Mouse (Mus musculus): Measurements from ENCODE around the gene Dock1.
A peak's percentile ranks its signal among the peaks of the same experiment; 100 is the strongest.

Dock1 gene

DNA sequence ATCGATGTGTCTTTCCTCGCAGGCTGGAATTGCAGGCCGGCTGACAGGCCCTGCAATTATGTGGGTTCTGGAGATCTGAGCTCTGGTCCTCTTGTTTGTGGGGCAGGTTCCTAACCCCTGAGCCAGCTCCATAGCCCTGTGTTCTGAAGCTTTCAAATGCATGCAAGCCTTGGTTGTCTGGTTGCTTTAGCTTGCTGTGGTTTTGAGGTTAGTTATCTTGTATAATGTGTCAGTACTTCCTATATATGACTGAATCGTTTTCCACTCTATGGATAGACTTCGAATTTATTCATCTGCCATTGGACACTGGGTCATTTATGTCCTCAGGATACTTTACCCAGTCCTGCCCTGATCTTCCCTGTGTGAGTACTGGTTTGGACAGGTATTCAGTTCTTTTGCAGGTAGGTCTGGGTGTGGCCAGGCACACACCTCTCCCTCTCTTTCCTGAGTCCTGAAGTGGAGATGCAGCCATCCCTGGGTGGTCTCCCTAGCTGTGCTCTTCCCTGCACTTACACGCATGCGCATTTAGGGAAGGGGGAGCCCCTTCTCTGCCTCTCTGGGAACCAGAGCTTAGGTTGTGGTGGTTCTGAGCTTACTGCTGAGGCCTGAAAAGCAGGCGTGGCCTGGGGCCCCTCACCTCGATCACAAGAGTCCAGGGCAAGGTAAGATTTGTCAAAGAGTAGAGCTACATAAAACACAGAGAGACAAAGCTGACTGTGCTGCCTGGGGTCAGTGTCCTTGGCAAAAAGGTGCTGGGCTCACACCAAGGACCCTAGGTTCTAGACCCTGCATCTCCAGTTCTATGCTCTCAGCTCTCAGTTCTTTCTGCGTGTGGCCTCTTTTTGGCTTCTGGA is 25.9 kb downstream of the Dock1 start:
- no peak for DNase-seq (ENCODE audit: low spot score)

DNA sequence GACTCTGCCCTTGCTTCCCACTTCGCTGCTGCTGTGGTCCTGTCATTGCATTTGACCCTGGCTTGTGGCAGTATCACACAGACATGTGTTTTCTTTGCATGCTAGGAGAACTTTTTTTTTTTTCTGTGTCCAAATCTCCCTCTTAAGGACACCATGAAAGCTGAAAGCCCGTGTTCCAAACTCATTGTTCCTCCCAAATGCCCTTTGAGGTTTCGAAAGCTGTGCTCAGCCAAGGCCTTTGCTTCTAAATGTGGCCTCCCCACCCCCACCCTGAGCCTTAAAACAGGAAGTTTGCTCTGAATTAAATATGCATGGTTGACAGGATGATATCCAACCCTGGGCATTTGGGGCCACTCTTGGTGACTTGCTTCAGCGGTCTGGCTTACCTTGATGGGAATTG is 27.0 kb downstream of the Dock1 start:
- no peak for DNase-seq (ENCODE audit: low spot score)

DNA sequence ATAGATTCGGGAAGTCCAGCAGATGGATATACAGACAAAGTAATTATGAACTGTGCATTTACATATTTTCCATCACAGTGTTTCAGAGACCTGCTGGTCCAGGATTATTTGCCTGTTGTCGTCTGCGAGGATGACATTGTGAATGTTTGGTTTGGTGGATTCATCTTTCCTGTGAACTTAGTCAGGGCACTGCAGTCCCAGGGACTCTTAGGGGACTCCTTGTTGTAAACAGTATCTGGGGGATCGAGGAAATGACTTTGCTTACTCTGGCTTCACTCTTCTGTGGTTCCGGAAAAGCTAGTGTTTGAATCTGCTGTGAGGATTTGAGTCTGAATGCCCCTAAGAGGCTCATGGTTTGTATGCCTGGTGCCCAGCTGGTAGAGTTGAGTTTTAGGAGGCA is 27.8 kb downstream of the Dock1 start:
- DNase-seq (ENCODE audit: low spot score), result no peak

DNA sequence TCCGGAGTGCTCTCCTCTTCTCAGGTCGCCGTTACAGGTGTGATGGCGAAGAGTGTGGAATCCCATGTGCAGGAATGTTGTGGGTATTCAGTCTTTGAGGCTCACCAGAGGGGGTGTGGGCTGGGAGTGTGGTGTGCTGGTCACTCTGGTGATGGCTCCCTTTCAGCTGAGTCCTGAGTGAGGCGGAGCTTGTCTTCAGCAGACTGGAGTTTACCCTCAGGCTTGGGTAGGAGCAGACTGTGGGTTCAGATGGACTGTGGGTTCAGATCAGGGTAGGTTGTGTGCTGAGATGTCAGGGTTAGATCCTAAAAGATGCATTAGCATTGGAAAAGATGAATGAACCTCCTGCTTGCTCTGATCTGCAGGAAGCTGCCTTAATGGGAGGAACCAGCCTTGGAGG is 29.5 kb downstream of the Dock1 start:
- DNase-seq (ENCODE audit: low spot score), result no peak

DNA sequence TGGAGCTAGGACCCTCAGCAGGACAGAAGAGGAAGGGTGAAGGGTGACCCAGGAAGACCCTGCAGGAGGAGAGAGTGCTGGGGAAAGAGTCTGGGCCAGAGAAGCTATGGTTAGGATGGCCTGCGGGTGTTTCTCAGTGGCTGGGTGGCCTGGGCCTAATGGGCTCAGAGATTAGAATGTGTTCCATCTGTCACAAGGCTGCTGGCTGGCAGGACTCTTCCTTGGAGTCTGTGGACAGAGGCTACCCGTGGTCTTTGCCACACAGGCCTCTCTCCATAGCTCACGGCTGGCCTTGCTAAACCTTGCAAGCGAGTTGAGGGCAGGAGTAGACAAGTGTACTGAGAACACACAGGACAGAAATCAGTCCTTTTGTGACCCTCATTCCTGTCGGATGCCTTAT is 32.0 kb downstream of the Dock1 start:
- no peak for DNase-seq (ENCODE audit: low spot score)

DNA sequence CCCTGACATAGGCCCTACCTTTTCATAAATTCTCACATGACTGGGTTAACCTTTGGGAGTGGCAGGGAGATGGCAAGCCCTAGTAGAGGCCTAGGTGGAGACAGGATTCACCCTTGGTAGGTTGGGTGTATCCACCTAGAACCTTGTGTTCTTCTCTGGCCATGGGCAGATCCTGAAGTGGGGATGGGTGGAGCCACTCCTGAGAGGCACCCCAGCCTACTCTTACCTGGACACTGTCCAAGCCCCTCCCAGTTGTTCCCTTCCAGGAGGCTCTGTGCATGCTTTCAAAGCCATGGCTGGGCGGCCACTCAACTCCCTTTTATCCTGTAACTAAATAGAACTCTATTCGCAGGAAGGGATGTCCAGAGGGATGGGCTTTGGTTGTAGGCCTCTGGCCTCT is 33.2 kb downstream of the Dock1 start:
- DNase-seq (ENCODE audit: low spot score), result no peak

DNA sequence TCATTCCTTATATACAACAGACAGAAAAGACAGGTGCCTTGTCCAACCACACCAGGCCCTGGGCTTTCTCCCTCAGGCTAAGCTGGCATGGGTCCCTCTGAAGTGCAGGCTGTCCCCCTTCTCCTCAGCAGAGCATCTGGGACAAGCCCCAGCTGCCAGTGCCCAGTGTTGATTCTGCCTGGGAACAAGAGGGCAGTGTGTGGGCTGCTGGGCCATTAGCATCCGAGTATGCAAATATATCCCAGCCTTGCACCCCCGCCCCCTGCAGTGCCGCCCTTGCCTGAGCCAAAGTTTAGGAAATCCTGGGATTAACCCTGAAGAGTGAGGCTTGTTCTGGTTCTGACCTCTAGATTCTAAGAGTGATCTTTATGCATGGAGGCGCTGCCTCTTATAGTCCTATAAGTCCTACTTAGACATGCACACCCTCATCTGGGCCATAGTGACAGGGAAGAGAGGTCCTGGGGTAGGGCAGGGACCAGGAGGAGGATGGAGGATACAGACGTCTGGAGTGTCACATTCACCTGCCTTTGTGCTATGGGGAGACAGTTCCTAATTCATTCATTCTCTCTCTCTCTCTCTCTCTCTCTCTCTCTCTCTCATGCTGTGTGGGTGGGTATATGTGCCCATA is 38.9 kb downstream of the Dock1 start:
- no peak for DNase-seq (ENCODE audit: low spot score)

DNA sequence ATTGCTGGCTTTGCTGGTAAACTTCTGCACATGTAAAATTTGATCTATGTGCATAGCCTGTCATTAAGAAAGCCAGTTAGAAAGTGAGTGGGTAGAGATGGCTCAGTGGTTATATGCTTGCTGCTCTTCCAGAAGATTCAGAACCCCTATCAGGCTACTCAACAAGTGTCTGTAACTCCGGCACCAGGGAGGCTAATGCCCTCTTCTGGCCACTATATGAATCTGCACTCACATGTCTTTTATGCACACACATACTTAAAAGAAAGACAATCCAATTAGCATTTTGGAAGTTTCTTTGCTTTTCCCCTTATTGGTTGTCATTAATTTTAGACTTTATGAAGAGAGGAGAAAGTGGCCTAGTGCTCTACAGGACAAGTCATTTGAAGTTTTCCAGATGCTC is 41.1 kb downstream of the Dock1 start:
- no peak for DNase-seq (ENCODE audit: low spot score)

DNA sequence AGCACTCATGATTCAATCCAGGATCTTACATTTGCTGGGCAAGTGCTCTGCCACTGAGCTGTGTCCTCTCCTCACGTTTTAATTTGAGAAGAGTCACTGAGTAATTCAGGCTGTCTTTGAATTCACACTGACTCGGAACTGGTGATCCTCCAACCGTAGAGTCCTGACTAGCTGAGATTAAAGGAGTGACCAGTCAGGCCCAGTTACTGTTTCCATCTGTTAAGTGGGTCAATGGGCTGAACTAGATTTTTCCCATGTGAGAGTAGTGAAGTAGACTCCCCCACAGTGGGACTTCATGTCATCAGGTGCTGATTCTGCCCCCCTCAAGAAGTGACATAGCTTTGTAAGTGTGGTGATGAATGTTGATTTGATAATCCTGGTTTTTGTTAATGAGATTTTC is 49.0 kb downstream of the Dock1 start:
- DNase-seq (ENCODE audit: low spot score), result no peak

DNA sequence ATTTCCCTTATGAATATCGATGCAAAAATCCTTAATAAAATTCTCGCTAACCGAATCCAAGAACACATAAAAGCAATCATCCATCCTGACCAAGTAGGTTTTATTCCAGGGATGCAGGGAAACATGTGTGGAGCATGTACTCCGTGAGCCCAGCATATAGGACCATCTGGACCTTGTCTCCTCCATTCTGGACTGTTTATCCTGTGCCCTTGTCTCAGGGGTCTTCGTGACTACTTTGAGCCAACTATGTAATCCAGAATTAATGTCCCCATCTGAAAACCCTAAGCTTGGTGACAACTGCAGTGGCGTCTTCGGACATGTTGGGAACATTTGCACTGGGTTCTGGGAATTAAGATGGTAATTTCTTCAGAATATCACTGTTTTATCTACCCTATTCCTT is 51.9 kb downstream of the Dock1 start:
- no peak for DNase-seq (ENCODE audit: low spot score)

DNA sequence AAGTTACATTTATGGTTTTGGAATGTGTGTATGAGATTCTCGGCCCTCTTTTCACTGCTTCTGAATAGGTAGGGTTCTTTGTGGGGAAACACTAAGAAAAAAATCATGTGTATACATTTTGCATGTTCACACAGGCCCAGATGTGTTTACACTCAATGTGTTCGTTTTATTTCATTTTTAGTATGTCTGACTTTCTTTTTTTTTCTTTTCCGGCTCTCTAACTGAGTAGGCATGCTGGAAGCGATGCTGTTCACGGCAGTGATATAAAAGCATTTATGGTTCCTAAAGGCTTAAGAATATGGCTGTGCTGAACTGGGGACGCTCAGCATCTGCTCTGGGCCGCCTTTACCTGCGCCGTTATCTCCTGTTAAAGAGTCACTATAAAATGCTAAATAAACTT is 52.5 kb downstream of the Dock1 start:
- DNase-seq (ENCODE audit: low spot score), result no peak

DNA sequence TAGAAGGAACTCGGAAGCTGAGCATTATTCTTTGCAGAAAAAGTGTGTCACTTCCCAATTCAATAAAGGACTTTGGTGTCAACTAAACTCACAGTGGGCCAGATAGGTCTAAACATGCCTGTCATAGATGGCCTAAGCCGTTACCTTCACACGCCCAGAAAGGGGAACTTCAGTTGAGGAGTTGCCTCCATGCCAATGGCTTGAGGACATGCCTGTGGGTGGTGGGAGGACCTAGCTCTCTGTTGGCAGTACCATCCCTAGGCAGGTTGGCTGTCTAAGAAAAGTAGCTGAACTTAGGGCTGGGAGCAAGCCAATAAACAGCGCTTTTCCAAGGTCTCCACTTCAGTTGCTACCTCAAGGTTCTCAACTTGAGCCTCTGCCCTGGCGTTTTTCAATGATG is 53.1 kb downstream of the Dock1 start:
- no peak for DNase-seq (ENCODE audit: low spot score)

DNA sequence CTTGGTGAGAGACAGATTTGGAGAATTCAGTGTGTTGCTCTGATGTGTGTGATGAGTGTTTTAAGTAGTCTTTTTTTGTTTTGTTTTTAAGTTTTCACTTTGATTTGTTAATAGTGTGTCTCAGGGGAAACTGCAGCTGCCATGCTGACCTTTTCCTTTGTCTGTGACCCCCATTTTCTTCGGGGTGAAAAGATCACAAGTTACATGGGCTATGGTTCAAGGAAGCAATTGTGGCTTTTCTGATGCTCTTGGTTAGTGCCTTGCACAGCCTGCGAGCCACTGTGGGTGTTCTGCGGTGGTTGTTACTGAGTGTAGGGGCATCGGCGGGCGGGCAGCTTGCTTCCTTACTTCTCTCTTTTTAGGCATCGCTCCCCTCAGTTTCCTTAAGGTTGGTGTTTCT is 54.4 kb downstream of the Dock1 start:
- peak; percentile 73 for DNase-seq (ENCODE audit: low spot score)

DNA sequence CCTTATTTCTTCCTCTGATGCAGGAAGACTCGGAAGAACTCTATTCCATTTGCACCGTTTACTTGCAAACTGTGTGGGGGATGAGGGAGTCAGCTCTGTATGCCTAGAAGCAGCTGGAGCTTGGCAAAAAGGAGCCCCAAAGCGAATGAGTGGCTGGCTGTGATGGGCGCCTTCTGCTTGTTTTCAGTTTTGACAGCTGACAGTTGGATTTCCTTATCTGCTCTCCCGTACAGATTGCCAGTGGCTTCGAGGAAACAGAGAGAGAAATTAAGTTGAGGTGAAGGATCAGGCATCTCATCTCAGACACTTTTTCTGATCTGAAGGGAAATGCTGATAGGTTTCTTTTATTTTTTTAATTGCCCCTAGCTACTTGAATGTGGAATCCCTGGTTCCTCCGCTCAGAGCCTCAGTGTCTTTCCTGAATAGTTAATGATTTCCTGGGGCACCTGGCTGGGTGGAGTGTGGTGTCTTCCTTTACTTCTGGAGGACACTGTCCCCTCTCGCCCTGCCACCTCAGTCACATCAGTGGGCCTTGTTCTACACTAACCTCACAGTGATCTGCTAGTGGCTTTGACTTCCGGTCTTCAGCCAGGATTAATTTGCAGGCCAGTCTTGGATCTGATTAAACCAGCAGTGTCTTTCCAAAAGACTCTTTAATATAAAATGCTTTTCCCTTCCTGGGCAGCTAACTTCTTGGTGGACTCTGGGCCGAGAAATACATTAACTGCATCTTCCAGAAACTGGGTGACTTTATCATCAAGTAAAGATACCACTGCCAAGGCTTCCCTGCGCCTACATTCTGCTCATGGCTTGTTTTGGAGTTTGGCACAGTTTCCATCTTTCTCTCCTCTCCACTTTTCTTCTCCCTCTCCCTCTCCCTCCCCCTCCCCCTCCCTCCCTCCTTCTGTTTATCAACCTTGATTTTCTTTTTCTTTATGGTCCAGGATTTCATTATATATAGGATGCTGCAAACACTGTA is 55.4 kb downstream of the Dock1 start:
- DNase-seq (ENCODE audit: low spot score), result peak; percentile 23

DNA sequence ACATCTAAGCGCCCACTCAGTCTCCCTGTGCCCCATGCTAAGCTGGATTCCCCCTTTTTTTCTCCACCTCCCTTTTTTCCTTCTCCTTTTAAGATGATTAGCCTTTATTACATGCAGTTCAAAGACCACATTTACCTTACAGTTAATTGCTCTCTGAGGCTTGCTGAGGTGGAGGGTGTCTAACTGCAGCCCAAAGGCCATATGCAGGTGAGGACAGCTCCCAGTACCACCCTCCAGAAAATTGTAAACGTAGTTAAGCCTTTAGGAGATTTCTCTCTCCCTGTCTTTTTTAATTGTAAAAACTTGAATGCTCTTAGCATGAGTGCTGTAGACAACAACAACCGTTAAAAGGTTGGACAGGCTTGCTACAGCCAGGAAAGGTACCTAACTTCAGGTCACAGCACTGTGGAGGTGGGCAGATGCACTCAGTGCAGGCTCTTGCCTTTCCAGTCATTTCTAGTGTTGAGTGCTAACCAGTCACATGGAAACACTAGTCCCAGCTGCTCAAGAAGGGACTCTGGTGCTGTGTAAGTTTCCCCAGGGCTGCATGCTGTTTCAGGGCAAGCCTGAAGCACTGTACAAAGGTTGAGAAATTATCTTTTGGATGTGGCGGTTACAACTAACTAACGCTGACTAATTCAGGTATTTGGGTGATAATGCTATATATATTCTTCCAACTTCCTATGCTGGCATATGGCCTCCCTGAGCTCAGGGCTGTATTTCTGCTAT is 56.2 kb downstream of the Dock1 start:
- no peak for DNase-seq (ENCODE audit: low spot score)

DNA sequence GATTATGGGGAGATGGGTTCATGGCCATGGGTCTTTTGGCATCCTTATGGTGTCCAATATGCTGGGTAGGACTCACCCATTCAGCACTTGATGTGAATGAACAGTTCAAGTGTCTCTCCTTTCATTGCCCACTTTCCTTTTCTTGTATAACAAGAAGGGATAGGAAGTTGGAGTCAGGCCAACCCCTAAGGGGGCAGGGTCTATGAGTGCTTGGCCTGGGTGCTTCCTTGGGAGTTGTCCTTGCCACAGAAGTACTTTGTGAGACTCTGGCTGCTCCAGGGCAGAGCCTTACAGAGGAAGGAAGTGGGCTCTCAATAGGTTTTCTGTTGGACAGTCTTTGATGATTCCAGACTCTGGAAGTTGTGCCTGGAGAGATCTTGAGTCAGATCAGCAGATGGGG is 58.9 kb downstream of the Dock1 start:
- DNase-seq (ENCODE audit: low spot score), result no peak

DNA sequence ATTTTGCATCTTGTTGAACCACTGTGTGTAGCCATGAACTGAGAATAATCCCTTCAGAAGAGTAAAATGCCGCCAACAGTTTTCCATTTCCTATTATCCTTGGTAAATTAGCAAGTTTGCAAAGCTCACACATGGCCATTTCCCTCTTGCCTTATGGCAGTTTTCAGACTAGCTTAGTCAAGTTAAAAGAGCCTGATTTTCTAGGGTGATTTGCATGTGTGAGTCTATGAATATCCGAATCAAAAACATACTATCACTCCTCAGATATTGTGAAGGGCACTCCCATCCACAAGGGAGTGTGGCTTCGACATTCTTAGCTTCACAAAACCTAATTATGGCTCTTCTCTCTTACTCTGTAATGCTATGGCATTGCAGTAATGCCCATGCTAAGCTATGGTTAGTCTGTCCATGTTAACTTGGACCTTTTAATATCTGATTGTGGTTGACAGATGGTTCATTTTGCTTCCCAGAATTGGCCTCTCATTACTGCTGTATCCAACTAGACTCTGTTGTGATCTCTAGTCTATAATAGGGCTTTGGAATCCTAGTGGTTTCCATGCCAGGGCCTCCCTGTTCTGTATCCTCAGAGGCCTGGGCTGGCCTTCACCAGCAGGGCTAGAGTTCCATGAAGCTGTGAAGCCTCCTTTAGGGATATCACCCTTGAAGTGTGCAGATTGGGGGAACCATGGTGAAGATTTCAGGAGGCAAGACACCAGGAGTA is 60.1 kb downstream of the Dock1 start:
- no peak for DNase-seq (ENCODE audit: low spot score)

DNA sequence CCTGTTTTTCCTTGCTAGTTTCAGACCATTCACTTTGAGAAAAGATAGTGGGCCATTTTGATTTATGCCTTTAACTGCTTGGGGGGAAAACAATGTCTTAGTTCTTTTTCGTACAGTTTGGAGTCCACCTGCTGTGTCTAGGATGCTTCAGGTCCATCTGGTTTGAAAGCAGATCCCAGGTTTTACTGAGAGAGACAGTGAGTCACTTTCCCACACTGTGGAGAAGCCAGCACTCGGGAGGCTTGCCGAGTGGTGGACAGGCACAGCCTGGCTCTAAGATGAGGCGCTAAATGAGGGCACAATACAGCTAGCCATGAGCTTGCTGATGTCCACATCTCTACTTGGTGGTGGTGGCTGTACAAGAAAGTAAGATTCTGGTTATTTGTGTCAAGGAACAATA is 76.6 kb downstream of the Dock1 start:
- DNase-seq (ENCODE audit: low spot score), result no peak

DNA sequence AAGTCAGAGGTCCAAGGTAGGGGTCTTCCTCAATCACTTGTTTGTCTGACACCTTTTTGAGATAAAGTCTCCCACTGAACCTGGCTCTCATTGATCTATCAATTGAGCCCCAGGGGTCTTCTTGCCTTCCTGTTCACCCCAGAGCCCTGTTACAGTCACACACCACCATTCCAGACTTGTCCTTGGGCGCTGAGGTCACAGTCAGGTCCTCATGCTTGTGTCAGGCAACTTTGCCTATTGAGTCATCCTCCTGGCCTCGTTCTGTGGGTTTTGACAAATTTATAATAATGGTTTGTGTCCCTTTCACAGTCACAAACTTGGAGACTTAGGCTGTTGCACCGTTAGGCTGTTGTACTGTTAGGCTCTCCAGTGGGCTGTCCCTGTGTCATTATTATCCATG is 77.9 kb downstream of the Dock1 start:
- DNase-seq (ENCODE audit: low spot score), result no peak

DNA sequence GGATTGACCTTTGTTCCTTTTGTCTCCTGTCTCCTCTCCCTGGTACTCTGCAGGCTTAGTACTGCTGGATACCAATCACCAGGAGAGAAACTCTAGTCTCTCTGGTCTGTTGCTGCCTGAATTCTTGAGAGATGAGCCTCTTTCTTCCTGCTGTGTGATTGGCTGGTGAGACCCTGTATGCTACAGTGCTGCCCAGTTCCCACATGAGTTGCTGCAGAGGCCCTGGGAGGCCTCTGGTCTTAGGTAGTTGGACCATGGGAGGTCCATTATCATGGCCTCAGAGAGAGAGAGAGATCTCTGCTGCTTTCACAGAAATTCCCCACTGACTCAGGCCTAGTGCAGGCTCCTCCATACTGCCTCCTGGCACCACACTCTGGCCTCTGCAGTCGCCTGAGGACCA is 79.2 kb downstream of the Dock1 start:
- no peak for DNase-seq (ENCODE audit: low spot score)

DNA sequence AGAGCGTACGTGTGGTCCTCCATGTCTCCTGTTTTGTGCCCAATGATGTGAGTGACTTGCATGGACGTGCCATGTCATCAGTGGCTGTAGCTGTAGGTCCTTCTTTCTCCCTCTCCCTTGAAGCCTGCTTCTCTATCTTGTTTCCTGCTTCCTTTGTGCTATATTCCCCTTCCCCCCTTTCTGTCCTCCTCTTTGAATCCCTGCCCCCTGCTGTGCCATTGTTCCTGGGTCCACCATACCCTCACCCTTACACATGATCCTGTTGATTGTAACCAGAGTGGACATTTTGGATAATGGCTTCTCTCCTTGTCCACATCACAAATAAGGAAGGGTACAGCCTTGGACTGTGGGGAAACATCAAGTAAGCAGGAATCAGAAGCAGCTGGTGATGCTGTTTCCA is 81.0 kb downstream of the Dock1 start:
- DNase-seq (ENCODE audit: low spot score), result no peak
